Mouse (Mus musculus): ENCODE data around the gene Mtmr12. TPM values are rescaled to one million over a fixed set of nuclear protein-coding genes. Genes with fewer than 3 reads are reported as not detected.

Mtmr12 gene
- polyA plus RNA-seq, 1 experiment from 2014 or later, result 24.8 TPM

- WGBS, result 68% methylated on average over 1 of the region's 1 CpGs
- Histone ChIP-seq H3K9me3 (ENCODE audit: control insufficient read depth, low read length) (no peaks in the 10 kb centered on the region), H3K9ac (ENCODE audit: low read length) (no peak overlapping the region), H3K4me3 (ENCODE audit: low read depth, low read length) (no peak overlapping the region), H3K27ac (replicated peaks; ENCODE audit: low read depth, low read length) (no peak overlapping the region), H3K36me3 (ENCODE audit: control insufficient read depth, insufficient read depth, low read length) (peaks cover 27% of the 10 kb centered on the region), H3K4me1 (ENCODE audit: control insufficient read depth, insufficient read depth, low read length) (no peaks in the 10 kb centered on the region), H3K4me2 (ENCODE audit: low read depth, severe bottlenecking) (no peak overlapping the region), H3K27me3 (ENCODE audit: control insufficient read depth, insufficient read depth, low read length) (no peaks in the 10 kb centered on the region)
- ATAC-seq (ENCODE audit: insufficient number of reproducible peaks, low FRiP score, low TSS enrichment, low read depth), result no peak; the same call in 1 of the 2 replicates
- peak; percentile 77 for DNase-seq (ENCODE audit: low spot score)
Observed at GRCm38 (mm10) chr15:12268021-12268420, 63.2 kb downstream of the Mtmr12 start.

GRCm38 (mm10) chr15:12271340-12271739, 66.5 kb downstream of the Mtmr12 start:
- Histone ChIP-seq H3K4me2 (ENCODE audit: low read depth, severe bottlenecking) (no peak overlapping the region), H3K4me3 (ENCODE audit: low read depth, low read length) (no peak overlapping the region), H3K27me3 (ENCODE audit: control insufficient read depth, insufficient read depth, low read length) (no peaks in the 10 kb centered on the region), H3K9ac (ENCODE audit: low read length) (no peak overlapping the region), H3K4me1 (ENCODE audit: control insufficient read depth, insufficient read depth, low read length) (no peaks in the 10 kb centered on the region), H3K36me3 (ENCODE audit: control insufficient read depth, insufficient read depth, low read length) (peaks cover 13% of the 10 kb centered on the region), H3K9me3 (ENCODE audit: control insufficient read depth, low read length) (no peaks in the 10 kb centered on the region), H3K27ac (replicated peaks; ENCODE audit: low read depth, low read length) (no peak overlapping the region)
- ATAC-seq (ENCODE audit: insufficient number of reproducible peaks, low FRiP score, low TSS enrichment, low read depth) (no peak), DNase-seq (ENCODE audit: low spot score) (no peak)
- 91% methylated on average over 9 of the region's 9 CpGs for WGBS

- Histone ChIP-seq H3K27ac (replicated peaks; ENCODE audit: low read depth, low read length) (no peak overlapping the region), H3K4me1 (ENCODE audit: control insufficient read depth, insufficient read depth, low read length) (no peaks in the 10 kb centered on the region), H3K27me3 (ENCODE audit: control insufficient read depth, insufficient read depth, low read length) (no peaks in the 10 kb centered on the region), H3K9ac (ENCODE audit: low read length) (no peak overlapping the region), H3K36me3 (ENCODE audit: control insufficient read depth, insufficient read depth, low read length) (peaks cover 12% of the 10 kb centered on the region), H3K9me3 (ENCODE audit: control insufficient read depth, low read length) (no peaks in the 10 kb centered on the region), H3K4me3 (ENCODE audit: low read depth, low read length) (no peak overlapping the region), H3K4me2 (ENCODE audit: low read depth, severe bottlenecking) (no peak overlapping the region)
- DNase-seq (ENCODE audit: low spot score) (no peak), ATAC-seq (ENCODE audit: insufficient number of reproducible peaks, low FRiP score, low TSS enrichment, low read depth) (no peak)
- 81% methylated on average over 12 of the region's 12 CpGs for WGBS
Observed at GRCm38 (mm10) chr15:12273325-12274052, 68.7 kb downstream of the Mtmr12 start.

- no peak for ATAC-seq (ENCODE audit: insufficient number of reproducible peaks, low FRiP score, low TSS enrichment, low read depth)
- peaks cover 12% of the 10 kb centered on the region for H3K36me3 ChIP-seq (ENCODE audit: control insufficient read depth, insufficient read depth, low read length)
- H3K27ac ChIP-seq (replicated peaks; ENCODE audit: low read depth, low read length), result no peak overlapping the region
- H3K4me3 ChIP-seq (ENCODE audit: low read depth, low read length), result no peak overlapping the region
- no peaks in the 10 kb centered on the region for H3K9me3 ChIP-seq (ENCODE audit: control insufficient read depth, low read length)
- no peaks in the 10 kb centered on the region for H3K4me1 ChIP-seq (ENCODE audit: control insufficient read depth, insufficient read depth, low read length)
- no peak overlapping the region for H3K4me2 ChIP-seq (ENCODE audit: low read depth, severe bottlenecking)
- no peak for DNase-seq (ENCODE audit: low spot score)
- H3K27me3 ChIP-seq (ENCODE audit: control insufficient read depth, insufficient read depth, low read length), result no peaks in the 10 kb centered on the region
- 65% methylated on average over 4 of the region's 4 CpGs for WGBS
- no peak overlapping the region for H3K9ac ChIP-seq (ENCODE audit: low read length)
Observed at GRCm38 (mm10) chr15:12274053-12274769, 69.4 kb downstream of the Mtmr12 start.

GRCm38 (mm10) chr15:12275091-12275623, 70.3 kb downstream of the Mtmr12 start:
- Histone ChIP-seq H3K4me3 (ENCODE audit: low read depth, low read length) (no peak overlapping the region), H3K9me3 (ENCODE audit: control insufficient read depth, low read length) (no peaks in the 10 kb centered on the region), H3K27me3 (ENCODE audit: control insufficient read depth, insufficient read depth, low read length) (no peaks in the 10 kb centered on the region), H3K4me2 (ENCODE audit: low read depth, severe bottlenecking) (no peak overlapping the region), H3K9ac (ENCODE audit: low read length) (no peak overlapping the region), H3K36me3 (ENCODE audit: control insufficient read depth, insufficient read depth, low read length) (peaks cover 6% of the 10 kb centered on the region), H3K27ac (replicated peaks; ENCODE audit: low read depth, low read length) (no peak overlapping the region), H3K4me1 (ENCODE audit: control insufficient read depth, insufficient read depth, low read length) (no peaks in the 10 kb centered on the region)
- 90% methylated on average over 4 of the region's 4 CpGs for WGBS
- no peak for ATAC-seq (ENCODE audit: insufficient number of reproducible peaks, low FRiP score, low TSS enrichment, low read depth)
- DNase-seq (ENCODE audit: low spot score), result no peak

- peaks cover 2% of the 10 kb centered on the region; the same call in 1 of the 2 replicates for H3K9me3 ChIP-seq (ENCODE audit: control insufficient read depth, low read length)
- no peaks in the 10 kb centered on the region for H3K4me1 ChIP-seq (ENCODE audit: control insufficient read depth, insufficient read depth, low read length)
- H3K4me2 ChIP-seq (ENCODE audit: low read depth, severe bottlenecking), result no peak overlapping the region
- H3K4me3 ChIP-seq (ENCODE audit: low read depth, low read length), result no peak overlapping the region
- H3K27me3 ChIP-seq (ENCODE audit: control insufficient read depth, insufficient read depth, low read length), result no peaks in the 10 kb centered on the region
- ATAC-seq (ENCODE audit: insufficient number of reproducible peaks, low FRiP score, low TSS enrichment, low read depth) (no peak), DNase-seq (ENCODE audit: low spot score) (no peak)
- no peaks in the 10 kb centered on the region for H3K36me3 ChIP-seq (ENCODE audit: control insufficient read depth, insufficient read depth, low read length)
- 91% methylated on average over 1 of the region's 1 CpGs for WGBS
- no peak overlapping the region for H3K9ac ChIP-seq (ENCODE audit: low read length)
- no peak overlapping the region for H3K27ac ChIP-seq (replicated peaks; ENCODE audit: low read depth, low read length)
Observed at GRCm38 (mm10) chr15:12279816-12280215, 75.0 kb downstream of the Mtmr12 start.

GRCm38 (mm10) chr15:12284794-12285534, 80.1 kb downstream of the Mtmr12 start:
- WGBS, result 89% methylated on average over 6 of the region's 6 CpGs
- no peak for ATAC-seq (ENCODE audit: insufficient number of reproducible peaks, low FRiP score, low TSS enrichment, low read depth)

GRCm38 (mm10) chr15:12285535-12285809, 80.6 kb downstream of the Mtmr12 start:
- no peaks in the 10 kb centered on the region for H3K27me3 ChIP-seq (ENCODE audit: control insufficient read depth, insufficient read depth, low read length)
- no peak overlapping the region for H3K9ac ChIP-seq (ENCODE audit: low read length)
- no peak overlapping the region for H3K4me3 ChIP-seq (ENCODE audit: low read depth, low read length)
- no peak overlapping the region for H3K27ac ChIP-seq (replicated peaks; ENCODE audit: low read depth, low read length)
- WGBS, result 85% methylated on average over 5 of the region's 5 CpGs
- H3K36me3 ChIP-seq (ENCODE audit: control insufficient read depth, insufficient read depth, low read length), result no peaks in the 10 kb centered on the region
- H3K9me3 ChIP-seq (ENCODE audit: control insufficient read depth, low read length), result peaks cover 2% of the 10 kb centered on the region; the same call in 1 of the 2 replicates
- DNase-seq (ENCODE audit: low spot score) (no peak), ATAC-seq (ENCODE audit: insufficient number of reproducible peaks, low FRiP score, low TSS enrichment, low read depth) (no peak)
- H3K4me2 ChIP-seq (ENCODE audit: low read depth, severe bottlenecking), result no peak overlapping the region
- no peaks in the 10 kb centered on the region for H3K4me1 ChIP-seq (ENCODE audit: control insufficient read depth, insufficient read depth, low read length)

More at GRCm38 (mm10) chr15:12284794-12285534, 80.1 kb downstream of the Mtmr12 start:
- H3K4me2 ChIP-seq (ENCODE audit: low read depth, severe bottlenecking), result no peak overlapping the region
- DNase-seq (ENCODE audit: low spot score), result no peak
- no peaks in the 10 kb centered on the region for H3K4me1 ChIP-seq (ENCODE audit: control insufficient read depth, insufficient read depth, low read length)
- H3K4me3 ChIP-seq (ENCODE audit: low read depth, low read length), result no peak overlapping the region
- H3K9me3 ChIP-seq (ENCODE audit: control insufficient read depth, low read length), result peaks cover 2% of the 10 kb centered on the region; the same call in 1 of the 2 replicates
- H3K36me3 ChIP-seq (ENCODE audit: control insufficient read depth, insufficient read depth, low read length), result no peaks in the 10 kb centered on the region
- H3K9ac ChIP-seq (ENCODE audit: low read length), result no peak overlapping the region
- H3K27ac ChIP-seq (replicated peaks; ENCODE audit: low read depth, low read length), result no peak overlapping the region
- H3K27me3 ChIP-seq (ENCODE audit: control insufficient read depth, insufficient read depth, low read length), result no peaks in the 10 kb centered on the region
